Mouse (Mus musculus) CD4-positive, CD25-positive, alpha-beta regulatory T cell, adult 2 months (primary cell): ENCODE results near the gene Gm17720.
"Not testable (repeated sequence)": the region's sequence is repeated elsewhere in the genome, so short reads cannot be mapped to it uniquely, and the experiment has no call there.

ENCODE experiments used
- DNase-seq: peaks from one replicate; pipeline ENCODE4 v3.0.0-alpha.2; 2012; ENCODE audit warnings: low read depth, low spot score

Gm17720 gene

DNA sequence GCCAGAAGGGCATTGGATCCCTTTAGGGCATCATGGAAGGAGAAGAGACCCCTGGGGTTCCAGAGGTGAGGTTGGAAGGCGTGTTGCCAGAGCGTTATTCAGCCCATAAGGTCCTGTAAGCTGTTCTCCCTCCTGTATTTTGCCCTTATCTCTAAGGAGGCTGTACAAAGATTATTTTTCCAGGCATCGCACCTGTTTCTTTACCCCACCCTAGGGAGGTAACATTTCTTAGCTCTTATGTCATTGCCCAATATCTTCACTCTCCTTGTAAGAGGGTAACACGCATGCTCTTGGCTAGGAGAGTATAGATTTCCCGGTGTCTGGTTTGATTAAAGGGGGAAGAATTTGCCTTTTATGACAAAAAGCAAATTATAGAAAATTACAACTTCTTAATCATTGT lies 62.9 kb downstream of the Gm17720 start, which contains the start of gene Chst4:
Gene Chst4 (minus strand): TSS at position 82 of the 400 bp plus-strand sequence.
- DNase-seq, result no peak

DNA sequence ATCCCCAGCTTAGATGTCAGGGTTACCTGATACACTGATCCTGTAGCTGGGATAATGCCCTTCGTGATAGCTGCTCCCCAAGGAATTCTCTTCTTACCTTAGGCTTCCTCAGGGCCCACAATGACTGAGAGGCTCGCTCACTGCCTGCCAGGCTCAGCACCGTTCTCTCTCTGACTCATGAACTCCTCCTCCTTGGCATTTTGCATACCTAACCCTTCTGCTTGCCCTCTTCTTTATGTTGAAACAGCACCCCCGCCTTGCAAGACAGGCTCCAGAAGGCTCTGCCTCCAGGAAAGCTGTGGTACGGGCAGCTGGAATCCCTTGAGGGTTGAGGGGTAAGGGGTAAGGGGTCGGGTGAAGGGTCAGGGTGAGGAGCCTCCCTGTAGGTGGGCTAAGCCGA lies 63.3 kb downstream of the Gm17720 start:
- DNase-seq, result no peak

DNA sequence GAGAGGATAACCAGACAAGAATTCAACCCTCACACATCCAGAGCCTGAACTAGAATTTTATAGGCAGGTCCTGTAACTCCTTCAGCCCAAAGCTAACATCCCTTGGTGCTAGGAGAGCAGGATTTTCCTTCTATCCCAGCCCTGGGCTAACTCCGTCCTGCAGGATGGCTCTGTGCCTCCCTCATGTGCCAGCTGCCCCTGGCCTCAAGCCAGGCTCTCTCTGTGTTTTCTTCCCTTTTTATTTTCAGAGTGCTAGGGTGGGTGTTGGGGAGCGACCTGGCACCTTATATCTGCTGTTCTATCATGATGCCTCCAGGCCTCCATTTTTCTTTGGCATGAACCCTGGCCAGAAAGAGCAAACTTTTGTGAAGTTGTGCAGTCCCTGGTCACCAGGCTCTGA lies 66.4 kb downstream of the Gm17720 start:
- no peak for DNase-seq

DNA sequence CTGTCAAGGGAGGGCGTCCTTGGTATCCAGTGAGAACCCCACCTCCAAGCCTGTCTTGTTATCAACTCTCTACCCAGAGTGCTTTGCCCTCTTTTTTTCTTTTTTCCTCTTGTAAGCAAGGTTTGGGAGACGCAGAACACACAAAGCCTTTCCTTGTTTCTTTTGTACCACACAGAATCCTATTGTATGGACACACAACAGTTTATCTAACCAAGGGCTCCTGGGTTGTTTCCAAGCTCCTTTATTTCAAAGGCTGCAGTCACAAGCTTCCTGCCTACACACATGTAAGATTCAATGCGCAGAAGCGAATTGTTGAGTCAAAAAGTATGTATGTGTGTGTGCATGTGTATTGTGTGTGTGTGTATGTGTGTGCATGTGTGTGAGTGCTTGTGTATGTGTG lies 68.2 kb downstream of the Gm17720 start:
- no peak for DNase-seq

DNA sequence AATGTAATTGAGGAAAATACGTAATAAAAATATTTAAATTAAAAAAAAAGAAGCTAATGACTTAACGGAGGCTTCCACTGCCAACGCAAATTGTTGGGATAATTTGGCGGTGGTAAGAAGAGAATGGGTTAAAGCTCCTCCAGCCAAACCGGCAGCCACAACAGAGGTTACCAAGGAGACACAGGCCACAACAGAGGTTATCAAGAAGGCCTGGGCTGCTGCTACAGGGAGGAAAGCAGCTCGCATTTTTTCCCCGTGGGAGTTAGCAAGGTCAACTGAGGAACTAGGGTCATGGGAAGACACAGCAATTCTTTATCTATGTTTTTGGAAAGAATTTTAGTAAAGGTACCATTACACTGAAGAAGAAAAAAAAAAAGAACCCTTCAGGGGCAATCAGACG lies 68.8 kb downstream of the Gm17720 start:
- not testable (repeated sequence) for DNase-seq
